Mouse (Mus musculus) activated CD4-positive, CD25-positive, alpha-beta regulatory T cell, adult 9 weeks (primary cell): Measurements from ENCODE around the gene Coa3. TPM values are rescaled to one million over a fixed set of nuclear protein-coding genes. Genes with fewer than 3 reads are reported as not detected.

Experiments used
- polyA plus RNA-seq: library from polyadenylated mRNA; unstranded; fragments of 100-300 nt; shearing (Covaris generic); gene quantifications from one replicate; pipeline ENCODE4 v1.2.1, GENCODE M21; 2017

Coa3 gene
- polyA plus RNA-seq: 130 TPM

GRCm38 (mm10) chr11:101278223-101279192 lies at the start of gene Coa3, which contains the start of gene Cntd1:
Coa3 (minus strand) TSS chr11:101279114.
Cntd1 (plus strand) TSS chr11:101279012.

GRCm38 (mm10) chr11:101324763-101325162 lies 45.8 kb upstream of the Coa3 start, which contains the start of gene Aoc2:
Aoc2 (plus strand) TSS chr11:101325063.

GRCm38 (mm10) chr11:101315665-101316500 lies 37.0 kb upstream of the Coa3 start, which contains the start of gene Psme3:
Psme3 (plus strand) TSS chr11:101316213.

GRCm38 (mm10) chr11:101302004-101302798 lies 23.3 kb upstream of the Coa3 start, which contains the start of gene Becn1:
Becn1 (minus strand) TSS chr11:101302286.

GRCm38 (mm10) chr11:101259948-101260825 lies 18.7 kb downstream of the Coa3 start, which contains the start of gene Wnk4:
Wnk4 (plus strand) TSS chr11:101260567.

GRCm38 (mm10) chr11:101253613-101254389 lies 25.1 kb downstream of the Coa3 start, which contains the start of gene Vps25:
Vps25 (plus strand) TSS chr11:101253707.

GRCm38 (mm10) chr11:101245855-101246701 lies 32.8 kb downstream of the Coa3 start, which contains the start of gene Ramp2:
Ramp2 (plus strand) TSS chr11:101246028.

Other genes starting within 250 kb of the Coa3 start
- 6.7 TPM for gene Naglu, start 209.1 kb downstream of the Coa3 start, polyA plus RNA-seq
- 0.42 TPM for gene Hsd17b1, start 200.7 kb downstream of the Coa3 start, polyA plus RNA-seq
- gene Coasy, start 196.5 kb downstream of the Coa3 start, polyA plus RNA-seq: 35.2 TPM
- 126 TPM for gene Mlx, start 191.8 kb downstream of the Coa3 start, polyA plus RNA-seq
- gene Psmc3ip, start 183.7 kb downstream of the Coa3 start, polyA plus RNA-seq: 8.4 TPM
- gene Retreg3, start 159.2 kb downstream of the Coa3 start, polyA plus RNA-seq: 70.2 TPM
- 45.3 TPM for gene Tubg1, start 159.2 kb downstream of the Coa3 start, polyA plus RNA-seq
- gene Tubg2, start 123.2 kb downstream of the Coa3 start, polyA plus RNA-seq: 4.3 TPM
- 0.13 TPM for gene Cntnap1, start 108.6 kb downstream of the Coa3 start, polyA plus RNA-seq
- gene Plekhh3, start 107.8 kb downstream of the Coa3 start, polyA plus RNA-seq: 0.24 TPM
- gene Ccr10, start 103.7 kb downstream of the Coa3 start, polyA plus RNA-seq: 1.9 TPM
- gene Ezh1, start 52.7 kb downstream of the Coa3 start, polyA plus RNA-seq: 96.4 TPM
- not detected for gene Ramp2, start 33.1 kb downstream of the Coa3 start, polyA plus RNA-seq
- gene Vps25, start 25.4 kb downstream of the Coa3 start, polyA plus RNA-seq: 157 TPM
- 2.4 TPM for gene Wnk4, start 18.5 kb downstream of the Coa3 start, polyA plus RNA-seq
- gene Cntd1, start 102 bp downstream of the Coa3 start, polyA plus RNA-seq: not detected
- gene Becn1, start 23.2 kb upstream of the Coa3 start, polyA plus RNA-seq: 217 TPM
- 156 TPM for gene Psme3, start 37.1 kb upstream of the Coa3 start, polyA plus RNA-seq
- 4.1 TPM for gene Aoc2, start 45.9 kb upstream of the Coa3 start, polyA plus RNA-seq
- gene Aoc3, start 51.5 kb upstream of the Coa3 start, polyA plus RNA-seq: not detected
- gene G6pc, start 88.4 kb upstream of the Coa3 start, polyA plus RNA-seq: not detected
- 39.4 TPM for gene Aarsd1, start 138.5 kb upstream of the Coa3 start, polyA plus RNA-seq
- 1.8 TPM for gene Gm27029, start 145.7 kb upstream of the Coa3 start, polyA plus RNA-seq
- gene Rundc1, start 146.0 kb upstream of the Coa3 start, polyA plus RNA-seq: 10.1 TPM
- 0.50 TPM for gene Ptges3l, start 146.2 kb upstream of the Coa3 start, polyA plus RNA-seq
- gene Rpl27, start 163.2 kb upstream of the Coa3 start, polyA plus RNA-seq: 357 TPM
- gene Ifi35, start 169.3 kb upstream of the Coa3 start, polyA plus RNA-seq: 202 TPM
- not detected for gene Rnd2, start 185.9 kb upstream of the Coa3 start, polyA plus RNA-seq
- 0.61 TPM for gene Vat1, start 187.1 kb upstream of the Coa3 start, polyA plus RNA-seq